Mouse (Mus musculus): ENCODE measurements around the gene Actl6b. TPM values are rescaled to one million over a fixed set of nuclear protein-coding genes. Genes with fewer than 3 reads are reported as not detected.

Gene Actl6b
- polyA plus RNA-seq, 2 experiments: not detected

- Histone ChIP-seq H3K36me3 (replicated peaks; ENCODE audit: control insufficient read depth, insufficient read depth, low read depth) (no peaks in the 10 kb centered on the region), H3K4me1 (replicated peaks; ENCODE audit: control insufficient read depth in 2 of 2, insufficient read depth in 2 of 2, low read length in 1 of 2) (peaks cover 6 to 7% of the 10 kb centered on the region in 2 experiments; a peak in 3 of 4 replicates), H3K27ac (no peak overlapping the region), H3K9me3 (ENCODE audit: control insufficient read depth, low read length) (no peaks in the 10 kb centered on the region), H3K9ac (replicated peaks) (no peak overlapping the region), H3K4me2 (ENCODE audit: low read depth) (no peak overlapping the region), H3K4me3 (ENCODE audit: insufficient read depth in 1 of 2, low read depth in 2 of 2, low read length in 2 of 2) (no peak overlapping the region), H3K27me3 (ENCODE audit: control insufficient read depth, insufficient read depth, low read length) (no peaks in the 10 kb centered on the region)
- TF ChIP-seq CTCF (IDR thresholded peaks at IDR 0.05; ENCODE audit: low read depth) (peak; percentile 77), EP300 (IDR thresholded peaks at IDR 0.05; ENCODE audit: low read depth) (no peak)
- DNase-seq (ENCODE audit: low read depth in 3 of 3, low spot score in 3 of 3) (no peak), ATAC-seq (ENCODE audit: insufficient read depth) (no peak)
- WGBS (ENCODE audit: insufficient replicate concordance): 75% methylated on average over 11 of the region's 11 CpGs
These were observed 40.2 kb upstream of the Actl6b start for GRCm38 (mm10) chr5:137512847-137513794.

- Histone ChIP-seq H3K4me3 (ENCODE audit: insufficient read depth in 1 of 2, low read depth in 2 of 2, low read length in 2 of 2) (no peak overlapping the region), H3K36me3 (replicated peaks; ENCODE audit: control insufficient read depth, insufficient read depth, low read depth) (no peaks in the 10 kb centered on the region; the same call in 1 of the 2 replicates), H3K4me2 (ENCODE audit: low read depth) (no peak overlapping the region), H3K9ac (replicated peaks) (no peak overlapping the region), H3K27ac (no peak overlapping the region), H3K9me3 (ENCODE audit: control insufficient read depth, low read length) (no peaks in the 10 kb centered on the region), H3K4me1 (replicated peaks; ENCODE audit: control insufficient read depth in 2 of 2, insufficient read depth in 2 of 2, low read length in 1 of 2) (peaks cover 6 to 7% of the 10 kb centered on the region in 2 experiments; a peak in 3 of 4 replicates), H3K27me3 (ENCODE audit: control insufficient read depth, insufficient read depth, low read length) (no peaks in the 10 kb centered on the region)
- WGBS (ENCODE audit: insufficient replicate concordance): 87% methylated on average over 12 of the region's 12 CpGs
- DNase-seq (ENCODE audit: low read depth in 3 of 3, low spot score in 3 of 3) (no peak), ATAC-seq (ENCODE audit: insufficient read depth) (no peak)
- TF ChIP-seq EP300 (IDR thresholded peaks at IDR 0.05; ENCODE audit: low read depth) (no peak), CTCF (IDR thresholded peaks at IDR 0.05; ENCODE audit: low read depth) (no peak)
These were observed 39.2 kb upstream of the Actl6b start for GRCm38 (mm10) chr5:137513951-137514721.

- H3K4me2 ChIP-seq (ENCODE audit: low read depth): no peak overlapping the region
- H3K27me3 ChIP-seq (ENCODE audit: control insufficient read depth, insufficient read depth, low read length): no peaks in the 10 kb centered on the region
- no peak for ATAC-seq (ENCODE audit: insufficient read depth)
- WGBS (ENCODE audit: insufficient replicate concordance): 78% methylated on average over 3 of the region's 3 CpGs
- H3K27ac ChIP-seq: no peak overlapping the region
- no peak for DNase-seq (ENCODE audit: low read depth in 3 of 3, low spot score in 3 of 3)
- H3K9ac ChIP-seq (replicated peaks): no peak overlapping the region
- H3K4me3 ChIP-seq (ENCODE audit: insufficient read depth in 1 of 2, low read depth in 2 of 2, low read length in 2 of 2): no peak overlapping the region
- peaks cover 4 to 6% of the 10 kb centered on the region in 2 experiments; a peak in 3 of 4 replicates for H3K4me1 ChIP-seq (replicated peaks; ENCODE audit: control insufficient read depth in 2 of 2, insufficient read depth in 2 of 2, low read length in 1 of 2)
- no peaks in the 10 kb centered on the region; the same call in 1 of the 2 replicates for H3K36me3 ChIP-seq (replicated peaks; ENCODE audit: control insufficient read depth, insufficient read depth, low read depth)
- TF ChIP-seq CTCF (IDR thresholded peaks at IDR 0.05; ENCODE audit: low read depth) (no peak), EP300 (IDR thresholded peaks at IDR 0.05; ENCODE audit: low read depth) (no peak)
- no peaks in the 10 kb centered on the region for H3K9me3 ChIP-seq (ENCODE audit: control insufficient read depth, low read length)
These were observed 38.5 kb upstream of the Actl6b start for GRCm38 (mm10) chr5:137514811-137515210.

- no peaks in the 10 kb centered on the region for H3K4me1 ChIP-seq (replicated peaks; ENCODE audit: control insufficient read depth in 2 of 2, insufficient read depth in 2 of 2, low read length in 1 of 2)
- TF ChIP-seq EP300 (IDR thresholded peaks at IDR 0.05; ENCODE audit: low read depth): no peak
- peak; percentile 83 for TF ChIP-seq CTCF (IDR thresholded peaks at IDR 0.05; ENCODE audit: low read depth)
- H3K36me3 ChIP-seq (replicated peaks; ENCODE audit: control insufficient read depth, insufficient read depth, low read depth): peaks cover 21% of the 10 kb centered on the region
- no peak within 1 kb of the TSS for H3K9ac ChIP-seq (replicated peaks)
- H3K9me3 ChIP-seq (ENCODE audit: control insufficient read depth, low read length): no peaks in the 10 kb centered on the region
- no peak for ATAC-seq (ENCODE audit: insufficient read depth)
- 72% methylated on average over 5 of the region's 5 CpGs for WGBS (ENCODE audit: insufficient replicate concordance)
- no peak within 1 kb of the TSS for H3K4me2 ChIP-seq (ENCODE audit: low read depth)
- no peaks in the 10 kb centered on the region for H3K27me3 ChIP-seq (ENCODE audit: control insufficient read depth, insufficient read depth, low read length)
- no peak for DNase-seq (ENCODE audit: low read depth in 3 of 3, low spot score in 3 of 3)
- H3K27ac ChIP-seq: no peak within 1 kb of the TSS
- H3K4me3 ChIP-seq (ENCODE audit: insufficient read depth in 1 of 2, low read depth in 2 of 2, low read length in 2 of 2): no peak within 1 kb of the TSS
These were observed 34.9 kb upstream of the Actl6b start, which contains the start of gene Gigyf1 for GRCm38 (mm10) chr5:137518436-137518835. Gene Gigyf1 (plus strand): TSS chr5:137518548.

Measured in liver, embryonic 14.5 days (tissue).